Mouse (Mus musculus) bone marrow macrophage, adult 2 months (primary cell): ENCODE measurements around the gene Coa7.

Source experiments
- CTCF ChIP-seq: IDR thresholded peaks from 2 replicates; pipeline ENCODE4 v1.5.1; 2012; ENCODE audit warnings: low read depth, mild to moderate bottlenecking, low read length, moderate library complexity
- POLR2A ChIP-seq: IDR thresholded peaks from 2 replicates; pipeline ENCODE4 v1.6.1; 2012; ENCODE audit warnings: mild to moderate bottlenecking, low read depth, low read length, borderline replicate concordance

- TF ChIP-seq POLR2A: no peak
- TF ChIP-seq CTCF: no peak
Observed at GRCm38 (mm10) chr4:108358498-108358897, 30.6 kb downstream of the Coa7 start.
